Mouse (Mus musculus) lung, embryonic 14.5 days (tissue): ENCODE measurements at regions not wholly inside any gene's neighbourhood (a gene's known extent, or its start where the extent isn't known, plus 50 kb on each side); places are given as distances from the start of the nearest gene placed in this dataset.
A peak's percentile ranks its signal among the peaks of the same experiment; 100 is the strongest.

Source experiments
- ATAC-seq: fragments of 200-750 bp; cut with Nextera tagmentation; 2 replicates; pipeline ENCODE4 v1.8.0; 2017; ENCODE audit warnings: mild to moderate bottlenecking, moderate TSS enrichment, moderate library complexity; ENCODE audit not compliant: insufficient read depth
- DNase-seq: peaks from one replicate; pipeline ENCODE4 v3.0.0-alpha.2; 2015
- H3K27ac ChIP-seq: fragments of 300-500 bp; sonication (generic); 2 replicates; pipeline ENCODE4 v1.5.1; 2014; ENCODE audit warnings: low read depth, mild to moderate bottlenecking, moderate library complexity
- H3K27me3 ChIP-seq: fragments of 300-500 bp; sonication (generic); 2 replicates; pipeline ENCODE4 v1.6.1; 2014; ENCODE audit warnings: low read length, control low read depth; ENCODE audit not compliant: insufficient read depth
- H3K36me3 ChIP-seq: fragments of 300-500 bp; sonication (generic); 2 replicates; pipeline ENCODE4 v1.6.1; 2014; ENCODE audit warnings: control low read depth; ENCODE audit not compliant: insufficient read depth
- H3K4me1 ChIP-seq: fragments of 300-500 bp; sonication (generic); 2 replicates; pipeline ENCODE4 v1.6.1; 2014; ENCODE audit warnings: antibody characterized with exemption, control low read depth; ENCODE audit not compliant: insufficient read depth
- H3K4me2 ChIP-seq: fragments of 300-500 bp; sonication (generic); 2 replicates; pipeline ENCODE4 v1.6.1; 2014; ENCODE audit warnings: mild to moderate bottlenecking
- H3K4me3 ChIP-seq: fragments of 300-500 bp; sonication (generic); 2 replicates; pipeline ENCODE4 v1.5.1; 2014; ENCODE audit warnings: low read depth, low read length
- H3K9ac ChIP-seq: fragments of 300-500 bp; sonication (generic); 2 replicates; pipeline ENCODE4 v1.6.1; 2014
- H3K9me3 ChIP-seq: fragments of 300-500 bp; sonication (generic); 2 replicates; pipeline ENCODE4 v1.6.1; 2016; ENCODE audit warnings: low read depth, low read length, control low read depth
- CTCF ChIP-seq: IDR thresholded peaks from 2 replicates; pipeline ENCODE4 v1.5.1; 2016; ENCODE audit warnings: antibody characterized with exemption, low read depth
- WGBS: fragments of 180-500 bp; shearing (Covaris S2); extraction: QIAGEN DNeasy Blood & Tissue Kit; methylation state at CpG from one replicate; pipeline ENCODE4 v1.1.7; 2014; 5-methylcytosine and 5-hydroxymethylcytosine counted together

DNA sequence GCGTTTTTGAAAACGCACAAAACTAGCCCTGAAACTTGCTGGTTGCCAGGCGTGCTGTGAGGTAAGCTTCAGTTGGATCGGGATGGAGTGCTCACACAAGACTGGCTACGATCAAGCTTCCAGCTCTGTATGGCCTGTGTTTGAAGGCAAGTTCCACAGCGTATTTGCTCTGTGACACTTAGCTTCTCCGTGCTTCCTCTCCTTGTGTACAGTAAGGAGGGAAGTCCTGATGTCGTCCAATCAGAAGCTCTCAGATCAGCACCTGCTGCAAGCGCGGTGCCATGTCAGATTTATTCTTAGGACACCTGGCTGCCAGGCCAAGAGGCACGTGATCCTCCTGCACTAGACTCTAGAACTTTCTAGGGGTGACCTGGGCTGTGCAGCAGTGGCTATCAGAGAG, 236.0 kb downstream of the Cbln1 start:
- ATAC-seq (no peak), DNase-seq (peak; percentile 3)
- no peak overlapping the region for H3K9ac ChIP-seq
- no peaks in the 10 kb centered on the region for H3K36me3 ChIP-seq
- no peak overlapping the region for H3K4me3 ChIP-seq
- H3K9me3 ChIP-seq: no peaks in the 10 kb centered on the region
- 66% methylated on average over 11 of the region's 11 CpGs for WGBS
- H3K4me1 ChIP-seq: no peaks in the 10 kb centered on the region
- no peaks in the 10 kb centered on the region for H3K27me3 ChIP-seq
- no peak overlapping the region for H3K4me2 ChIP-seq
- TF ChIP-seq CTCF: no peak
- H3K27ac ChIP-seq: no peak overlapping the region

DNA sequence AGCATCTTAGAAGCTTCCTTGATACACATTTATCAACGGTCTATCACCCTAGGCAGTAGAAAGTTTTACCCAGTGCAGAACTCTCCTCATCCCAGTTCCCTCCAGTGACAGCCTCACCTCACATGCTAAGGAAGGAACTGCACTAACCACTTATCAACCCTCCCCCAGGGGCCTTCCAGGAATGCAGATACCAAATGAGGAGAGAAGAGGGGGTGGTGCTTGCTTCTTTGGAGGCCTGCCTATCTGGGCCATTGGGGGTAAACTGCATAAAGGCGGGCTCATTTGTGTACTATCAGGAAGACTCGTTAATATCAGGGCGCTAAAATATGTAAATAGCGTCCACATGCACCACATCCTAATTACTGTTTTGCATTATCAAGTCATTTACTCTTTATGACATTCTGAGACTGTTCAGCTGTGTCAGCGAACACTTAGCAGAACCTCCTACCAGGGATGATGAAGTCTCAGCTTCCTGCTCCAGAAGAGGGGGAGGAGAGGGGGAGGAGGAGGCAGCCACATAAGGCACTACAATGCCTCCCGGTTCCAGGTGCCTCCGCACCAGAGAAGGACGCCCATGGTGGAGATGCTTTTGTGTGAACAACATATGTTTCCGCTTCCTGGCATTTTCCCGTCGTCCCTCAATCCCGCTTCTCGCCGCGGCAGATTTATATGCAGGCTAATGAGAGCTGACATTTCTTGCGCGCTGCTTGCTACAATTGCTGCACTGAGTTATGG, 236.9 kb downstream of the Cbln1 start:
- DNase-seq (peak; percentile 27), ATAC-seq (no peak)
- Histone ChIP-seq H3K4me3 (no peak overlapping the region), H3K36me3 (no peaks in the 10 kb centered on the region), H3K4me2 (peak overlapping the region; percentile 35), H3K27me3 (no peaks in the 10 kb centered on the region), H3K27ac (no peak overlapping the region), H3K4me1 (no peaks in the 10 kb centered on the region), H3K9ac (no peak overlapping the region; the same call in 1 of the 2 replicates), H3K9me3 (no peaks in the 10 kb centered on the region)
- no peak for TF ChIP-seq CTCF
- WGBS: 36% methylated on average over 18 of the region's 18 CpGs

DNA sequence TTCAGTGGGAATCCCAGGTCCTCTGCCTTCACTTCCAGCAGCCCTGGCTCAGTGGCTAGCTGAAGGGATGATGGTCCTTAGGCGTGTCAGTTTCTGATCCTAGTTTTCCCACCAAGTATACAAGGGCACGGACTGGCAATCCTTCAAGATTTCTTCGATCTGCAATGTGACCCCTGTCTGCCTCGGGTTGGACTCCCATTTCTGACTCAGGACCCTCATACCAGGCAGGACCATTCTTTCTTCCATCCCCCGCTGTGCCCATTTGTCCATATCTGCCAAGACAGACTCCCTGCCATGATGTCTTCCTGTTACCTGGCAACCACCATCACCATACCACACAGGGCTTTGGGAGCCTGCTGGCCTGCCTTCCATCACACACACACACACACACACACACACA, 238.1 kb downstream of the Cbln1 start:
- no peaks in the 10 kb centered on the region for H3K9me3 ChIP-seq
- 70% methylated on average over 5 of the region's 5 CpGs for WGBS
- no peaks in the 10 kb centered on the region for H3K4me1 ChIP-seq
- H3K9ac ChIP-seq: no peak overlapping the region
- no peak overlapping the region for H3K4me3 ChIP-seq
- TF ChIP-seq CTCF: no peak
- H3K36me3 ChIP-seq: no peaks in the 10 kb centered on the region
- no peak for DNase-seq
- no peak for ATAC-seq
- no peaks in the 10 kb centered on the region for H3K27me3 ChIP-seq
- H3K4me2 ChIP-seq: no peak overlapping the region
- no peak overlapping the region for H3K27ac ChIP-seq

DNA sequence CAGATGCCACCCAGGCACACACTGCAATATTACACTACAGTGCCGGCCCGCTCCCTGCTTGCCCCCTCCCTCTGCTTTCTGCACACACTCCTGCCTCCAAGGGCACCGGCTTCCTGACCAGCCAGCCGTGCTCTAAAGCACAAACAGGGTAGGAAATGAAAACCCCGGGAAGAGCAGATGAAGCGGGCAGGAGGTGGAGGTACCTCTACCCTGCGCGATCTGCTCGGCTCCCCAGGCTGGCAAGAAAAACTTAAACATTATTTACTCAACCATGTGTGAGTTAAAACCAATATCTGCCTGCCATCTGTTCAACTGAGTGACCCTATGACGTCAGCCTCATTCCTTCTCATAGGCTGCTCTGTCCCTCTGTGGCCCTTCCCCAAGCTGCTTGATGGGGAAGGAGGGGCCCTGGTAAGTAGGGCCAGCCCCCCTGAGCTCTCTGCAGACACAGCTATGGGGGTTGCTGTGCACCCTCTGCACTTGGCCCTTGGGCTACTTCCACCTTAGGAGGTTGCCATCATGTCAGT, 238.5 kb downstream of the Cbln1 start:
- H3K4me1 ChIP-seq: no peaks in the 10 kb centered on the region
- TF ChIP-seq CTCF: no peak
- no peaks in the 10 kb centered on the region for H3K36me3 ChIP-seq
- ATAC-seq (peak; percentile 72), DNase-seq (peak; percentile 29)
- H3K9ac ChIP-seq: no peak overlapping the region
- H3K27me3 ChIP-seq: no peaks in the 10 kb centered on the region
- H3K9me3 ChIP-seq: no peaks in the 10 kb centered on the region
- H3K27ac ChIP-seq: no peak overlapping the region
- no peak overlapping the region for H3K4me3 ChIP-seq
- peak overlapping the region; percentile 18; the same call in 1 of the 2 replicates for H3K4me2 ChIP-seq
- 39% methylated on average over 10 of the region's 10 CpGs for WGBS

DNA sequence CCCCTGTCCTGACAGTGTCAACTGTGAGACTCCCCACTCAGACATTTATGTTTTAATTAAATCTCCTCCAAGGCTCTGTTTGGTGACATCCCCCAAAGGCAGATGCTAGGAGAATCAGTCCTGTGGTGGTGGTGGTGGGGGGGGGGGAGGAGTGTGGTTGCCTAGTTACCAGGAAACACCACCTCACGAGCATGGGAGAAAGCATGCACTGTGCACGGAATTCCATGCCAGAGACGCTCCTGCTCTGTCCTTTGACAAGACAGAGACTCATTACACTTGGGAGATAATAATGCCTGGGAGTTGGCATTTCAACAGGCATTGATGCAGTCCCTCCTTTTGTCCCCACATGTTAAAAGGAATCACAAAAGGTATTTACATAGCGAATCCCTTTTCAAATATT, 240.6 kb downstream of the Cbln1 start:
- ATAC-seq (no peak), DNase-seq (no peak)
- Histone ChIP-seq H3K9me3 (no peaks in the 10 kb centered on the region), H3K4me1 (no peaks in the 10 kb centered on the region), H3K4me2 (no peak overlapping the region), H3K4me3 (no peak overlapping the region), H3K27ac (no peak overlapping the region), H3K9ac (no peak overlapping the region), H3K36me3 (no peaks in the 10 kb centered on the region), H3K27me3 (no peaks in the 10 kb centered on the region)
- no peak for TF ChIP-seq CTCF
- WGBS: 37% methylated on average over 4 of the region's 4 CpGs

DNA sequence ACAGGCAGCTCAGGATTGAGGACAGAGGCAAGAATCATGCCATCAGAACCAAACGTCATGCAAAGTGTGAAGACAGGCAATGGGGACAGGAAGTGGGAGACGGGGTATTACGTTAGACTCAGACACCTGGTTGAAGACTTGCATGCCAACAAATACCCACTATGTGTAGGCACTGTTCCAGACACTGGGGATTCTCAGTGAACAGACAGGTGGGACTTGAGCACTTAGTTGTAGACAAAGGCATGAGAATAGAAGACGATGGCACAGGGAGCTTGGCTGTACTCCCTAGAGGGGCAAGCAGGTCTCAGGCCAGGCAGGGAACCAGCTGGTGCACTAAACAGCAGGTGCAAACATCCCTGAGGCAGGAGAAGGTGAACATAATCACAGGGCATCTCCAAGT, 242.3 kb downstream of the Cbln1 start:
- H3K9ac ChIP-seq: no peak overlapping the region
- H3K4me3 ChIP-seq: no peak overlapping the region
- H3K27ac ChIP-seq: no peak overlapping the region
- no peaks in the 10 kb centered on the region for H3K27me3 ChIP-seq
- no peaks in the 10 kb centered on the region for H3K36me3 ChIP-seq
- WGBS: 69% methylated on average over 4 of the region's 4 CpGs
- ATAC-seq: no peak
- H3K9me3 ChIP-seq: no peaks in the 10 kb centered on the region
- H3K4me2 ChIP-seq: no peak overlapping the region
- no peaks in the 10 kb centered on the region for H3K4me1 ChIP-seq
- no peak for DNase-seq
- TF ChIP-seq CTCF: no peak

DNA sequence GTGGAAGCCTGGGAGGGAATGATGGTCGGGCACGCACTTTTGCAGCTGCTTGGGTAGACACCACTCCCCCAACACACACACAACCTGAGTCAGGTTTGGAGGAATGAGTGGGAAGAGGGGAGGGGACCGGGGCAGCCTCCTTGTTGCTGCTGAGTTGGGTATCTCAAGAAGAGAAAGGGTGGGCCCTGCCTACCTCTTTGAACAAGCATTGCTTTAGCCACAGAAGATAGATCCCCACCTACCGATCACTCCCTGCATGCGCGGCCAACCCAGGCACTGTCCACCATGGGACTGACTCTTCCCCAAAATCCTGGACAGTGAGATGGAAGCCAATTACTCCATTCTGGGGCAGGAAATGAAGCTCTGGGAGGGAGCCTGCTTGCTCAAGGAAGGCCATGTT, 243.2 kb downstream of the Cbln1 start:
- no peaks in the 10 kb centered on the region for H3K9me3 ChIP-seq
- no peaks in the 10 kb centered on the region for H3K4me1 ChIP-seq
- no peak overlapping the region for H3K4me3 ChIP-seq
- no peak overlapping the region for H3K27ac ChIP-seq
- no peak overlapping the region for H3K9ac ChIP-seq
- no peaks in the 10 kb centered on the region for H3K36me3 ChIP-seq
- no peak for DNase-seq
- no peak for ATAC-seq
- 91% methylated on average over 6 of the region's 6 CpGs for WGBS
- no peak for TF ChIP-seq CTCF
- no peaks in the 10 kb centered on the region for H3K27me3 ChIP-seq
- H3K4me2 ChIP-seq: no peak overlapping the region
